Mouse (Mus musculus) MEL (cell line): ENCODE measurements at regions not wholly inside any gene's neighbourhood (a gene's known extent, or its start where the extent isn't known, plus 50 kb on each side); places are given as distances from the start of the nearest gene placed in this dataset.

Source experiments
- E2F4 ChIP-seq: IDR thresholded peaks from 2 replicates; pipeline ENCODE4 v1.6.1; 2011; ENCODE audit warnings: low read depth, low read length, improper control_type of control experiment, borderline replicate concordance
- ELF1 ChIP-seq: IDR thresholded peaks from 2 replicates; pipeline ENCODE4 v1.6.1; 2014; ENCODE audit warnings: low read depth, mild to moderate bottlenecking, inconsistent platforms, low read length, improper control_type of control experiment, moderate library complexity
- MAZ ChIP-seq: IDR thresholded peaks from 2 replicates; pipeline ENCODE4 v1.6.1; 2012; ENCODE audit warnings: low read depth, mild to moderate bottlenecking, inconsistent platforms, low read length, improper control_type of control experiment
- SIN3A ChIP-seq: IDR thresholded peaks from 2 replicates; pipeline ENCODE4 v1.6.1; 2012; ENCODE audit warnings: low read length, improper control_type of control experiment, inconsistent platforms
- TAL1 ChIP-seq: IDR thresholded peaks from 2 replicates; pipeline ENCODE4 v1.6.1; 2012; ENCODE audit warnings: mild to moderate bottlenecking, inconsistent platforms, low read length, moderate library complexity, mixed read lengths
- ZNF384 ChIP-seq: IDR thresholded peaks from 2 replicates; pipeline ENCODE4 v1.6.1; 2012; ENCODE audit warnings: low read depth, mild to moderate bottlenecking, inconsistent platforms, low read length, improper control_type of control experiment

DNA sequence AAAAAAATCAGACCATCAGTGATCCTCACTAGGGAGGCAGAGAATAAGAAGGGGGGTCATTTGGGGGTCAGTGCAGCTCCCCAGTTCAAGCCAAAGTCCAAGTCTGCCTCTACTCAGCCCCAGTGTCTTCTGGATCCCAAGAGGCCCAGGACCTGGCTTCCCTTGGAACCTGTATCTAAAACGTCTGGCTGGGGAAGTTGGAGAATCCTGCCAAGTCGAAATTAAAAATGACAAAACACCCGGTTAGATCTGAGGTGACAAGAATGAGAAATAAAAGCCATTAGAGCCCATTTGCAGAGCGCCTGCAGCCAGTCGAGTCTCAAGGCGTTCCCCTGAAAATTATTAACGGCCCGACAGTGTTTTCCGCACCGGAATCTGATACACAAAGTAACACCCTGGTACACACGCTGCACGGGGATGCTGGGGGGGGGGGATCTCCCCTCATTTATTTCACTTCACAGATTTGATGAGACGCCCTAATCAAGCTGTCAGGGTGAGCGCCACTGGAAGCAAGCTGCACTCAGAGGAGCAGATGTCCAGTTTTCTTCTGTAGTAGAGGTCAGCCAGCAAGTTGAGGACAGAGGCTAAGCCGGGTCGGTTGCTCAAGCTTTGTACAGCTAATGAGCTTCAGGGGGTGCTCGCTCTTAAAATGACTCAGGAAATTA lies 149.5 kb downstream of the Gm45692 start:
- TF ChIP-seq ZNF384 (no peak), MAZ (no peak), TAL1 (no peak), ELF1 (no peak), E2F4 (no peak), SIN3A (no peak)
